Mouse (Mus musculus) adrenal gland, postnatal 0 days (tissue): ENCODE results near the gene Tmod1. TPM values are rescaled to one million over a fixed set of nuclear protein-coding genes. Genes with fewer than 3 reads are reported as not detected.

ENCODE experiments used
- polyA plus RNA-seq: library from polyadenylated mRNA; unstranded; fragments of >200 nt; fragmentation: Nextera tagmentation; extraction: Ambion mirVana; gene quantifications from 2 replicates; pipeline ENCODE4 v1.2.1, GENCODE M21; 2015

Tmod1 gene
- polyA plus RNA-seq = 6.1 and 7.5 TPM in 2 replicates

GRCm38 (mm10) chr4:46038892-46039751 is at the start of gene Tmod1:
TSS of gene Tmod1 (plus strand) at chr4:46038935.

GRCm38 (mm10) chr4:46138287-46139222 is 99.8 kb downstream of the Tmod1 start, which contains the start of the genes Ncbp1 and Tstd2:
TSS of gene Ncbp1 (plus strand) at chr4:46138613.
TSS of gene Tstd2 (minus strand) at chr4:46138694.

Other genes starting within 250 kb of the Tmod1 start
- gene Aldh1b1, start 239.9 kb upstream of the Tmod1 start, polyA plus RNA-seq = 17.7 and 36.8 TPM in 2 replicates
- gene Igfbpl1, start 212.0 kb upstream of the Tmod1 start, polyA plus RNA-seq = 0.84 and 1.9 TPM in 2 replicates
- gene Stra6l, start 190.3 kb upstream of the Tmod1 start, polyA plus RNA-seq = 0.47 and 0.99 TPM in 2 replicates
- gene Ccdc180, start 148.6 kb upstream of the Tmod1 start, polyA plus RNA-seq = 0.11 and 0.12 TPM in 2 replicates
- 13.6 and 22.5 TPM in 2 replicates for gene Tdrd7, start 73.6 kb upstream of the Tmod1 start, polyA plus RNA-seq
- 22.1 and 29.4 TPM in 2 replicates for gene Ncbp1, start 99.7 kb downstream of the Tmod1 start, polyA plus RNA-seq
- gene Tstd2, start 99.8 kb downstream of the Tmod1 start, polyA plus RNA-seq = 19.0 and 23.3 TPM in 2 replicates
- 49.9 and 58.3 TPM in 2 replicates for gene Xpa, start 157.4 kb downstream of the Tmod1 start, polyA plus RNA-seq